Mouse (Mus musculus) spleen, embryonic (tissue): ENCODE measurements around the gene Ttc6.

Experiments
- CTCF ChIA-PET: fragments of 350-600 bp; sonication (Branson Sonifier 250); formaldehyde crosslinking; loops from one replicate; lab custom pipeline; 2022; lab: Charles Lee

Gene Ttc6

GRCm38 (mm10) chr12:57563909-57564308, at the start of gene Ttc6:
Gene Ttc6, plus strand, starts transcription at chr12:57564113.
- CTCF ChIA-PET = no interaction called here

- CTCF ChIA-PET = no interaction called here
These were observed 49.4 kb upstream of the Ttc6 start for GRCm38 (mm10) chr12:57514552-57514951.

GRCm38 (mm10) chr12:57515702-57516377, 48.1 kb upstream of the Ttc6 start:
- CTCF ChIA-PET = no interaction called here

- CTCF ChIA-PET = no interaction called here
These were observed 35.6 kb upstream of the Ttc6 start for GRCm38 (mm10) chr12:57528335-57528734.

GRCm38 (mm10) chr12:57530474-57530873, 33.4 kb upstream of the Ttc6 start:
- CTCF ChIA-PET = no interaction called here

- CTCF ChIA-PET = no interaction called here
These were observed 29.4 kb upstream of the Ttc6 start for GRCm38 (mm10) chr12:57534517-57534878.

- CTCF ChIA-PET = no interaction called here
These were observed 28.9 kb upstream of the Ttc6 start for GRCm38 (mm10) chr12:57534879-57535611.

GRCm38 (mm10) chr12:57536056-57536908, 27.6 kb upstream of the Ttc6 start:
- CTCF ChIA-PET = no interaction called here

GRCm38 (mm10) chr12:57536909-57537670, 26.8 kb upstream of the Ttc6 start:
- CTCF ChIA-PET = no interaction called here

- CTCF ChIA-PET = no interaction called here
These were observed 25.9 kb upstream of the Ttc6 start for GRCm38 (mm10) chr12:57537791-57538587.

- CTCF ChIA-PET = no interaction called here
These were observed 25.0 kb upstream of the Ttc6 start for GRCm38 (mm10) chr12:57538588-57539550.

- CTCF ChIA-PET = no interaction called here
These were observed 24.3 kb upstream of the Ttc6 start for GRCm38 (mm10) chr12:57539551-57539985.

GRCm38 (mm10) chr12:57541118-57541517, 22.8 kb upstream of the Ttc6 start:
- CTCF ChIA-PET = no interaction called here

- CTCF ChIA-PET = no interaction called here
These were observed 21.8 kb upstream of the Ttc6 start for GRCm38 (mm10) chr12:57541931-57542745.

- CTCF ChIA-PET = no interaction called here
These were observed 20.9 kb upstream of the Ttc6 start for GRCm38 (mm10) chr12:57542746-57543626.

GRCm38 (mm10) chr12:57543627-57543991, 20.3 kb upstream of the Ttc6 start:
- CTCF ChIA-PET = no interaction called here

GRCm38 (mm10) chr12:57544641-57545370, 19.1 kb upstream of the Ttc6 start:
- CTCF ChIA-PET = no interaction called here
